8 mouse cellular contexts compared by ENCODE assay signal in genomic region chr7:141228279-141229067, GRCm38 (mm10). TPM values are rescaled to one million over a fixed set of nuclear protein-coding genes. Genes with fewer than 3 reads are reported as not detected.
DNase-seq lines count a peak whose midpoint lies in the region; ATAC-seq and TF ChIP-seq lines count a peak whose summit lies in the region.

Gene Phrf1 (plus strand): TSS chr7:141228784.

- peak within 1 kb of the TSS; percentile 82 for H3K4me2 ChIP-seq in forebrain, embryonic 14.5 days (ENCODE audit: low read length)
- H3K4me2 ChIP-seq in neural tube, embryonic 15.5 days = peak within 1 kb of the TSS; percentile 83

- under 1% methylated on average over 75 of the region's 76 CpGs for WGBS in forebrain, embryonic 14.5 days
- under 1% methylated on average over 76 of the region's 76 CpGs for WGBS in neural tube, embryonic 15.5 days

- no peaks in the 10 kb centered on the region for H3K27me3 ChIP-seq in ES-Bruce4 (ENCODE audit: control insufficient read depth, insufficient read depth, low read length, poor library complexity, severe bottlenecking)
- no peaks in the 10 kb centered on the region for H3K27me3 ChIP-seq in forebrain, embryonic 14.5 days (replicated peaks; ENCODE audit: control insufficient read depth, insufficient read depth, low read length)
- H3K27me3 ChIP-seq in neural tube, embryonic 15.5 days (replicated peaks) = no peaks in the 10 kb centered on the region

- DNase-seq in forebrain, embryonic 14.5 days (ENCODE audit: low spot score) = peak; percentile 91
- peak; percentile 95 to 97 for DNase-seq in heart, postnatal 14 days
- peak; percentile 91 for DNase-seq in layer of hippocampus, adult 11-12 months (ENCODE audit: low spot score)
- peak; percentile 87 to 88 for DNase-seq in lung, adult 18-20 months
- DNase-seq in testis, postnatal 14 days (ENCODE audit: low spot score) = peak; percentile 91

- intact Hi-C loops in heart, postnatal 14 days (cut with DNase I) = loop anchor here (5.0 to 10.0 kb wide), 2 partner anchors 64 to 134 kb away; no protein-coding TSS in a partner anchor

- H3K9me3 ChIP-seq in ES-Bruce4 (replicated peaks; ENCODE audit: control insufficient read depth, insufficient read depth, low read length, poor library complexity, severe bottlenecking) = no peaks in the 10 kb centered on the region
- no peaks in the 10 kb centered on the region for H3K9me3 ChIP-seq in forebrain, embryonic 14.5 days (replicated peaks; ENCODE audit: control insufficient read depth, low read length)
- H3K9me3 ChIP-seq in neural tube, embryonic 15.5 days (replicated peaks) = no peaks in the 10 kb centered on the region

- H3K27ac ChIP-seq in ES-Bruce4 (ENCODE audit: insufficient read depth, low read length) = peak within 1 kb of the TSS; percentile 32; the same call in 1 of the 2 replicates
- H3K27ac ChIP-seq in forebrain, embryonic 14.5 days (ENCODE audit: low read depth, low read length) = peak within 1 kb of the TSS; percentile 93
- H3K27ac ChIP-seq in neural tube, embryonic 15.5 days (replicated peaks) = peak within 1 kb of the TSS; percentile 100

- TF ChIP-seq CTCF in ES-Bruce4 (IDR thresholded peaks at IDR 0.05; ENCODE audit: low read depth, low read length) = peak; percentile 85

- no peak for TF ChIP-seq POLR2A in ES-Bruce4 (IDR thresholded peaks at IDR 0.05; ENCODE audit: insufficient read depth, low read length)

- peak within 1 kb of the TSS; percentile 82 for H3K9ac ChIP-seq in ES-Bruce4 (ENCODE audit: low read depth, poor library complexity, severe bottlenecking)
- H3K9ac ChIP-seq in forebrain, embryonic 14.5 days (ENCODE audit: low read length) = peak within 1 kb of the TSS; percentile 97
- H3K9ac ChIP-seq in neural tube, embryonic 15.5 days (replicated peaks) = peak within 1 kb of the TSS; percentile 94

- no peak for TF ChIP-seq EP300 in ES-Bruce4 (IDR thresholded peaks at IDR 0.05; ENCODE audit: insufficient read depth, low read depth, low read length)

- ATAC-seq in cerebellum, adult (ENCODE audit: insufficient number of reproducible peaks, low FRiP score, low TSS enrichment) = peak; percentile 93
- peak; percentile 95 for ATAC-seq in forebrain, embryonic 14.5 days
- peak; percentile 94 for ATAC-seq in neural tube, embryonic 15.5 days (ENCODE audit: low FRiP score)

- H3K4me1 ChIP-seq in ES-Bruce4 (ENCODE audit: control insufficient read depth, insufficient read depth, low read length) = no peaks in the 10 kb centered on the region
- peaks cover 11% of the 10 kb centered on the region for H3K4me1 ChIP-seq in forebrain, embryonic 14.5 days (ENCODE audit: control insufficient read depth, insufficient read depth, low read length)
- peaks cover 32% of the 10 kb centered on the region for H3K4me1 ChIP-seq in neural tube, embryonic 15.5 days

- peaks cover 23% of the 10 kb centered on the region for H3K36me3 ChIP-seq in ES-Bruce4 (ENCODE audit: control insufficient read depth, insufficient read depth, low read length, poor library complexity, severe bottlenecking)
- H3K36me3 ChIP-seq in forebrain, embryonic 14.5 days (ENCODE audit: control insufficient read depth, insufficient read depth, low read length) = peaks cover 32% of the 10 kb centered on the region
- peaks cover 28% of the 10 kb centered on the region for H3K36me3 ChIP-seq in neural tube, embryonic 15.5 days

- peak within 1 kb of the TSS; percentile 84 for H3K4me3 ChIP-seq in ES-Bruce4 (ENCODE audit: low read depth, low read length)
- H3K4me3 ChIP-seq in forebrain, embryonic 14.5 days (ENCODE audit: low read depth, low read length) = peak within 1 kb of the TSS; percentile 100
- peak within 1 kb of the TSS; percentile 90 for H3K4me3 ChIP-seq in neural tube, embryonic 15.5 days (replicated peaks)

RNA-seq across cellular contexts. Expression of gene Phrf1, which starts in this region (rescaled TPM):
- polyA plus RNA-seq in ES-Bruce4 (2011; ENCODE audit: insufficient read depth, insufficient read length, low read depth, missing spikeins) = 99.5 and 99.9 TPM in 2 replicates
- 64.2 and 78.8 TPM in 2 replicates for polyA plus RNA-seq in forebrain, embryonic 14.5 days (2014; fragmentation: Nextera tagmentation; extraction: Ambion mirVana)
- 10 to 100 TPM; 43.4 to 44.3 TPM for total RNA-seq in heart, postnatal 14 days (2021)
- 54.9 and 60.2 TPM in 2 replicates for polyA plus RNA-seq in neural tube, embryonic 15.5 days (2015; fragmentation: Nextera tagmentation; extraction: Ambion mirVana)

Comparison
In these comparisons a context has a peak if more than half of its experiments do, and no peak if none do; other contexts are left out.
1. Peak in every context shown above with its lines: DNase-seq, ATAC-seq, H3K4me3 ChIP-seq and H3K27ac ChIP-seq.
2. H3K27ac ChIP-seq: peak in every context shown above with its lines; median percentile 100 in neural tube, embryonic 15.5 days; 93 in forebrain, embryonic 14.5 days; 32 in ES-Bruce4.